Mouse (Mus musculus): ENCODE results near the gene Nelfcd. TPM values are rescaled to one million over a fixed set of nuclear protein-coding genes. Genes with fewer than 3 reads are reported as not detected.
A peak's percentile ranks its signal among the peaks of the same experiment; 100 is the strongest.

The Nelfcd gene
- polyA plus RNA-seq, 1 experiment from 2014 or later, result 116 TPM

DNA sequence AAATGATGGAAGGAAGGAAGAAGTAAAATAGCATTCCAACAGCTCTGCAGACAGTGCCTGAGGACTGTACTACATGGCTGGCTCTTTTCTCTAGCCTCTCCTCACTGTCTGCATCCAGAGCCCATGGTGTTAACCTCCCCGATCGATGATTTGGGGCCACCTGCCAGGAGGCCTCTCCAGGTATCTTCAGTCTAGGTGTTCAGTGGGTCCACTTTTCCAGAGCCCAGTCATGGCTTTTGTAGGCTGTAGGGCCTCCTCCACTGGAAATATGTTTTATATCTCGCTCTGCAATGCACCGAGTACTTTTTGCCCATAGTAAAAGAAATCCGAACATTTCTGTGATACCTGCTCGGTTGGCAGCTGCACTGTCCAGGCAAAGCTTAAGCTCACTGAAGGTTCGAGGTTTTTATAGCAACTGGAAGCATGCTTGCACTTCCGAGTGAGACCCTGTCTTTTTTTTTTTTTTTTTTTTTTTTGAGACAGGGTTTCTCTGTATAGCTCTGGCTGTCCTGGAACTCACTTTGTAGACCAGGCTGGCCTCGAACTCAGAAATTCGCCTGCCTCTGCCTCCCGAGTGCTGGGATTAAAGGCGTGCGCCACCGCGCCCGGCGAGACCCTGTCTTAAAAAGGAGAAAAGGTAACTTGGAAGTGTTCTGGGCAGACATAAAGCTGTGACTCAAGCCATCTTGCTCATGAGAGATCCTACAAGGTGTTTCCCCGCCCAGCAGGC, 438 bp upstream of the Nelfcd start:
- WGBS, result 47% methylated on average over 18 of the region's 18 CpGs
- H3K4me1 ChIP-seq, result peaks cover 11% of the 10 kb centered on the region
- no peak overlapping the region for H3K9ac ChIP-seq
- H3K4me3 ChIP-seq (replicated peaks), result peak overlapping the region; percentile 66
- no peak overlapping the region for H3K27ac ChIP-seq (replicated peaks)
- no peaks in the 10 kb centered on the region for H3K9me3 ChIP-seq (replicated peaks)
- H3K36me3 ChIP-seq, result no peaks in the 10 kb centered on the region; the same call in 1 of the 2 replicates
- H3K4me2 ChIP-seq (replicated peaks), result peak overlapping the region; percentile 83
- H3K27me3 ChIP-seq, result no peaks in the 10 kb centered on the region
- no peak for ATAC-seq (ENCODE audit: insufficient number of reproducible peaks, low FRiP score, low TSS enrichment, low read depth)

DNA sequence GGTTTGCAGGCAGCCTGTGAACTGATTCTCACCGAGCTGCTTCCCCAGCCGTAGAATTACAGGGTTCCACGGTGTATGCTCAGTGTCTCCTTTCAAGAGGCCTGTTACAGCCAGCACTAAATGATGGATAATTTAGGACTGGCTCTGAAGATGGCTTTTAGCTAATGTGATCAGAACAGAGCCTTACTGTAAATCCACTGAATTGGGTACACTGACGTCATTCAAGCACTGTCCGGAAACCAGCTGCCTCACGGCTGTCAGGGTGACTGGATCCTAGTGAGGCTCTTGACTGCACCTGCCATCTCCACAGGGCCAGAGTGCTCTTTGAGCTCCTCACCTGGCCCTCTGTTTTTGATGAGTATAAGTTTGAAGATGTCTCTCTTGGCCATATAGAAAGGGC, 5.5 kb downstream of the Nelfcd start:
- ATAC-seq (ENCODE audit: insufficient number of reproducible peaks, low FRiP score, low TSS enrichment, low read depth), result no peak
- Histone ChIP-seq H3K27me3 (no peaks in the 10 kb centered on the region), H3K4me2 (replicated peaks) (no peak overlapping the region), H3K9me3 (replicated peaks) (no peaks in the 10 kb centered on the region), H3K36me3 (peaks cover 51% of the 10 kb centered on the region), H3K4me1 (peaks cover 10% of the 10 kb centered on the region), H3K4me3 (replicated peaks) (no peak overlapping the region), H3K27ac (replicated peaks) (no peak overlapping the region), H3K9ac (no peak overlapping the region)
- WGBS, result 71% methylated on average over 6 of the region's 6 CpGs

- ATAC-seq (ENCODE audit: insufficient number of reproducible peaks, low FRiP score, low TSS enrichment, low read depth), result no peak
- Histone ChIP-seq H3K9ac (no peak overlapping the region), H3K4me2 (replicated peaks) (no peak overlapping the region), H3K27me3 (no peaks in the 10 kb centered on the region), H3K4me1 (no peaks in the 10 kb centered on the region), H3K4me3 (replicated peaks) (no peak overlapping the region), H3K27ac (replicated peaks) (no peak overlapping the region), H3K36me3 (peaks cover 85% of the 10 kb centered on the region), H3K9me3 (replicated peaks) (no peaks in the 10 kb centered on the region)
- WGBS, result 88% methylated on average over 11 of the region's 11 CpGs
Measured at GRCm38 (mm10) chr2:174424301-174425085, 8.9 kb downstream of the Nelfcd start.

GRCm38 (mm10) chr2:174426856-174427255, 11.3 kb downstream of the Nelfcd start:
- H3K27me3 ChIP-seq, result no peaks in the 10 kb centered on the region
- 92% methylated on average over 12 of the region's 12 CpGs for WGBS
- no peak overlapping the region for H3K27ac ChIP-seq (replicated peaks)
- H3K4me2 ChIP-seq (replicated peaks), result no peak overlapping the region
- no peak overlapping the region for H3K4me3 ChIP-seq (replicated peaks)
- H3K36me3 ChIP-seq, result peaks cover 84% of the 10 kb centered on the region
- no peaks in the 10 kb centered on the region for H3K4me1 ChIP-seq
- H3K9ac ChIP-seq, result no peak overlapping the region
- no peak for ATAC-seq (ENCODE audit: insufficient number of reproducible peaks, low FRiP score, low TSS enrichment, low read depth)
- no peaks in the 10 kb centered on the region for H3K9me3 ChIP-seq (replicated peaks)

DNA sequence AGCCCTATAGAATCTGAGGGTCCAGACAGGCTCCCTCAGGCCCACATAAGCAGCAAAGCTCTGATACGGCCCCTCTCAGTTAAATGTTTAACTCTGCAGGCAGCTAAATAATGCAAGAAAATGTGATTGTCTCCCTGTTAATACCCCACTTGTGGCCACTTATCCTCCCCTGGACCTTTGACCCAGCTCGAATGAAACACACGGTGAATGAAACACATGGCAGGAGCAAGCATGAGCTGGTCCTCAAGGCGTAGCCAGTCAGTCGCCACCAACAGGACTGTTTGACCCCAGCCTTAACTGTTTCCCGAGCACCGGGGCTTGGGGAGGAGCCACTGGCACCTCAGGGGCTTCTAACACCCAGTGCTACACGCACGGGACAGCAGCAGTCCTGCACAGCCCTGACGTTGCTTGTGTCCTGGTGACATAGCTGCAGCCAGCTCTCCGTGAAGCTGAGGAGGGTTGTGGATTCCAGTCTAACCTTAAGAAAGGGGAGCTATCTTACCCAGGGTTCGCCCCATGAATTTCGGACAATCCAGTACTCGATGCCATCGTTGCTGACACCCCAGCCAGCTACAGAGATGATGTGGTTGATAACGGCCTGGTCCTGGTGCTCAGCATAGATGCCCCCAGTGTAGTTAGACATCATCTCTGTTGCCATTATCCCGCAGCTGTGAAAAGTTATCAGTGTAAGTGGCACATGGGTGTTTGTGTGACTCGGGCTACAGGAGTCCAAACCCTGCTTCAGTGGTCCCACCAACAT, 12.7 kb downstream of the Nelfcd start:
- Histone ChIP-seq H3K4me3 (replicated peaks) (no peak overlapping the region), H3K27ac (replicated peaks) (no peak overlapping the region), H3K9me3 (replicated peaks) (no peaks in the 10 kb centered on the region), H3K4me1 (no peaks in the 10 kb centered on the region), H3K4me2 (replicated peaks) (no peak overlapping the region), H3K27me3 (no peaks in the 10 kb centered on the region), H3K36me3 (peaks cover 80% of the 10 kb centered on the region), H3K9ac (no peak overlapping the region)
- no peak for ATAC-seq (ENCODE audit: insufficient number of reproducible peaks, low FRiP score, low TSS enrichment, low read depth)
- WGBS, result 75% methylated on average over 18 of the region's 18 CpGs

DNA sequence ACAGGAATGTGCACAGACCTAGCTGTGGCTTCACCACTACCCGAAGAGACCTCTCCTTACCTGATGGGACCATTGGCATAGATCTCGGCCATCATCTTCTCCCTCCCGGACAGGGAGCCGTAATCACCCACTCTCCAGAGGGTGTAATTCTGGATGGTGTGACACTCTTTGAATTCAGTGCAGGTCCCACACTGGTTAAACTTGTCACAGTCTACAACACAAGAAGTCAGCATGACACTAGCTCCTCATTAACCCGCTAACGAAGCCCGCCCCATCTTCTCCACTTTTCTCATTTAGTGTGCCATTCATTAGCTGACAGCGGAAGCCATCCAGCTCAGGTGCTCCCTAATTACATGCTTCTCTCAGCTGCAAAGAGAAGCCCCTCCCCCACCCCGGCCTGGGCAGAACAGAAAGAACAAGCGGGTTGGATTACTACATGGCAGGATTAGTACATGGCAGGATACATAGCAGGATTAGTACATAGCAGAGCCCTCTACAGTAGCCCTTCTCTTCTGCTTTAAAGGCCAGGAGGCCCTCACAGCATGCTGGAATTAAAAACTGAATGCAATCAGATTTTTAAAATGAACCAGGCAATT, 13.5 kb downstream of the Nelfcd start:
- Histone ChIP-seq H3K4me1 (no peaks in the 10 kb centered on the region), H3K4me3 (replicated peaks) (no peak overlapping the region), H3K27ac (replicated peaks) (no peak overlapping the region), H3K27me3 (no peaks in the 10 kb centered on the region), H3K4me2 (replicated peaks) (no peak overlapping the region), H3K9me3 (replicated peaks) (no peaks in the 10 kb centered on the region), H3K36me3 (peaks cover 77% of the 10 kb centered on the region), H3K9ac (no peak overlapping the region)
- WGBS, result 71% methylated on average over 10 of the region's 10 CpGs
- ATAC-seq (ENCODE audit: insufficient number of reproducible peaks, low FRiP score, low TSS enrichment, low read depth), result no peak

GRCm38 (mm10) chr2:174434943-174435342, 19.3 kb downstream of the Nelfcd start:
- Histone ChIP-seq H3K4me2 (replicated peaks) (no peak overlapping the region), H3K27me3 (no peaks in the 10 kb centered on the region), H3K4me1 (peaks cover 30% of the 10 kb centered on the region), H3K27ac (replicated peaks) (no peak overlapping the region), H3K4me3 (replicated peaks) (no peak overlapping the region), H3K9ac (no peak overlapping the region), H3K9me3 (replicated peaks) (no peaks in the 10 kb centered on the region), H3K36me3 (peaks cover 40% of the 10 kb centered on the region)
- WGBS, result 95% methylated on average over 9 of the region's 9 CpGs
- no peak for ATAC-seq (ENCODE audit: insufficient number of reproducible peaks, low FRiP score, low TSS enrichment, low read depth)

DNA sequence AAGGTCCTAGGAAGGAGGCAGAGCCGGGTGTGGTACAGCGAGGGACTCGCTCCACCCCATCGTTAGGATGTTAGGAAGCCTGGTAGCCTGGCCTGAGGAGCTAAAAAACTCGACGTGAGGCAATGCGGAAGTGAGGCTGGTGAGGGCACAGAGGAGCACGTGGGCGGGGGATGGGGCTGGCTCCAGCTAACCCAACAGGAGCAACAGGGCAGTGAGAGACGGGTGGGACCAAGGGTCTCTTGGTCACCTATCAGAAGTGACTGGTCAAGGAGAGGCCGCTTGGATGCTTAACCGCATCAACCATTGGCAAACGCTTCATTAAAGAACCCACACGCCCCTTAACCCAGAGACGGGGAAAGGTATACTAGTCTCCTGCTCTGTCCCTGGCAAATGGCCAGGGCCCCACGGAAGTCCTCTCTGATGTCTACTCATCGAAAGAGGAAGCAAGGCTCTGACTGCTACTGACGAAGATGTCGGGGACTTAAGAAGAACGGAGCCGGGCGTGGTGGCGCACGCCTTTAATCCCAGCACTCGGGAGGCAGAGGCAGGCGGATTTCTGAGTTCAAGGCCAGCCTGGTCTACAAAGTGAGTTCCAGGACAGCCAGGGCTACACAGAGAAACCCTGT, 20.6 kb downstream of the Nelfcd start:
- Histone ChIP-seq H3K36me3 (peaks cover 37% of the 10 kb centered on the region), H3K4me1 (peaks cover 30% of the 10 kb centered on the region), H3K27ac (replicated peaks) (no peak overlapping the region), H3K27me3 (no peaks in the 10 kb centered on the region), H3K4me2 (replicated peaks) (no peak overlapping the region), H3K9ac (no peak overlapping the region), H3K9me3 (replicated peaks) (no peaks in the 10 kb centered on the region), H3K4me3 (replicated peaks) (no peak overlapping the region)
- ATAC-seq (ENCODE audit: insufficient number of reproducible peaks, low FRiP score, low TSS enrichment, low read depth), result no peak
- WGBS, result 88% methylated on average over 26 of the region's 26 CpGs

- no peak for ATAC-seq (ENCODE audit: insufficient number of reproducible peaks, low FRiP score, low TSS enrichment, low read depth)
- H3K4me2 ChIP-seq (replicated peaks), result no peak overlapping the region; the same call in 1 of the 2 replicates
- H3K9ac ChIP-seq, result no peak overlapping the region
- peaks cover 33% of the 10 kb centered on the region for H3K36me3 ChIP-seq
- WGBS, result 94% methylated on average over 7 of the region's 7 CpGs
- H3K4me1 ChIP-seq, result peaks cover 30% of the 10 kb centered on the region
- no peak overlapping the region for H3K27ac ChIP-seq (replicated peaks)
- H3K9me3 ChIP-seq (replicated peaks), result no peaks in the 10 kb centered on the region
- no peaks in the 10 kb centered on the region for H3K27me3 ChIP-seq
- no peak overlapping the region; the same call in 1 of the 2 replicates for H3K4me3 ChIP-seq (replicated peaks)
Measured at GRCm38 (mm10) chr2:174436916-174437696, 21.5 kb downstream of the Nelfcd start.

DNA sequence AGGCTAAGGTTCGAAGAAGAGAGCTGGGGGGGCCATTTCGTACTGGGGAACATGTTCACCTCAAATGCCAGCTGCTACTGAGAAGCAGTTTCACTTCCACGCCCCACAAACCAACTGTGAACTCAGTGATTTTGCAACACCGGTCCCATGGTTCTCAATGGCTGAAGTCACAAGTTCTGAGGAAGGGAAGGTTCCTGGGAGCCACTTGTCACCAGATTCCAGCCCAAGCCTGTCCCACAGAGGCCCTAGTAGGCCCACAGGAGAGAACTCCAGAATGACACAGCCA, 22.0 kb downstream of the Nelfcd start:
- H3K4me1 ChIP-seq, result peaks cover 34% of the 10 kb centered on the region
- H3K4me3 ChIP-seq (replicated peaks), result peak overlapping the region; percentile 65
- peaks cover 29% of the 10 kb centered on the region for H3K36me3 ChIP-seq
- no peaks in the 10 kb centered on the region for H3K27me3 ChIP-seq
- no peaks in the 10 kb centered on the region for H3K9me3 ChIP-seq (replicated peaks)
- no peak overlapping the region for H3K27ac ChIP-seq (replicated peaks)
- no peak overlapping the region for H3K9ac ChIP-seq
- 92% methylated on average over 4 of the region's 4 CpGs for WGBS
- no peak for ATAC-seq (ENCODE audit: insufficient number of reproducible peaks, low FRiP score, low TSS enrichment, low read depth)
- H3K4me2 ChIP-seq (replicated peaks), result peak overlapping the region; percentile 86
